Mouse (Mus musculus) A20 (cell line): ENCODE measurements around the gene Gpr183.

Source experiments
- DNase-seq: peaks from one replicate; pipeline ENCODE4 v3.0.0-alpha.2; 2011; ENCODE audit warnings: low read depth, low spot score

Gene Gpr183

DNA sequence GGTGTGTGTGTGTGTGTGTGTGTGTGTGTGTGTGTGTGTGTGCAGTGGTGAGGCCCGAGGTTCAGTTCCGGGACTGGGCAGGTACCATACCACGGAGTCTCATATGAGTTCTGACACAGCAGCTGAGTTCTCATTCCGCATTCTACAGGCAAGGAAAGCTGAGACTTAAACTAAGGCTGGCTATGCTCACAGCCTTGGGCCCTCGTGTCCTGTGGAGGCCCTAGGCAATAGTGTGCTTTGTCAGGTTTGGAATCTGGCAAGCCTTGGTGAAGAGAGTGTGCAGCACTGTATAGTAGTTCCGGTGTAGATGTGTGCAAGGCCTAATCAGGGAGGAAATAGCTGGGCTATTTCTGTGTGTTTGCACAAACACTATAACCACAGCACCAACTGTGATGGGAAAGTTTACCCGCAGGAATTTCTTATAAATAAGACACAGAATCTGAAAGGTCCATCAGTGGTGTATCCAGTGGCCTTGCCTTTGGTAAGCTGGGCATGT lies 61.6 kb downstream of the Gpr183 start:
- no peak for DNase-seq
